Mouse (Mus musculus): ENCODE data around the gene Gm42878. TPM values are rescaled to one million over a fixed set of nuclear protein-coding genes. Genes with fewer than 3 reads are reported as not detected.
A peak's percentile ranks its signal among the peaks of the same experiment; 100 is the strongest.

Gene Gm42878
- polyA plus RNA-seq, 1 experiment from 2014 or later, result not detected

GRCm38 (mm10) chr5:121546530-121546895 is 1.2 kb upstream of the Gm42878 start:
- H3K27ac ChIP-seq, result peak overlapping the region; percentile 98
- WGBS, result 40% methylated on average over 6 of the region's 6 CpGs
- peak; percentile 15; the same call in 1 of the 2 replicates for ATAC-seq (replicated peaks)

DNA sequence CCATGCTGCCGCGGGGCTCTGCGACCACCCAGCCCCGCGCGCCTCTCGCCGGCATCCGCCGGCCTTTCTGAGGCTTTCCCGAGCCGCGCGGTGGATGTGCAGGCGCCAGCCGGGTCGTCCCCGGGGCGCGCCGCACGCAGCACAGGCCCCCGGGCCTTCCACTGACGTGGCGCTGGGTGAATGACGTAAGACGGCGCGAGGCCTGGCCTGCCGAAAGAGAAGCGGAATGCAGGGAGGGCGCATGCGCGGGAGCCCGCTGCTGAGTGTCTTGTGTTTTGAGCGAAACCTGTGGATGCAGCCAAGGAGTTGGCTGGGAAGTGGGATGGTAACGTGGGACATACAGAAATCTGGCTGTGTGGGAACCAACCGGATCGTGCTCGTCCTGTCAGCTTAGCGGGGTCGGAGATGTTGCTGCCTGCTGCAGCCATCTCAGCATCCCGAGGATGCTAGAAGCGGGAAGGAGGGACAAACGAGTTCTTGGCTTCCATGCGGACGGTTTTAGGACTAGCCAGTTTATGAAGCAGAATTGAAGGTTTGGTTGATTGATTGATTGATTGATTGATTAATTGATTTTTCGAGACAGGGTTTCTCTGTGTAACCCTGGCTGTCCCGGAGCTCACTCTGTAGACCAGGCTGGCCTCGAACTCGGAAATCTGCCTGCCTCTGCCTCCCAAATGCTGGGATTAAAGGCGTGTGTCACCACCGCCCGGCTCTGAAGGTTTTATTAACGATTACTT is 679 bp upstream of the Gm42878 start, which contains the start of gene Mapkapk5:
Gene Mapkapk5 (minus strand): TSS at position 113 of the 737 bp plus-strand sequence.
- ATAC-seq (replicated peaks), result peak; percentile 95
- Histone ChIP-seq H3K4me1 (peaks cover 38% of the 10 kb centered on the region), H3K9ac (peak within 1 kb of the TSS; percentile 92), H3K27ac (peak within 1 kb of the TSS; percentile 98), H3K4me3 (peak within 1 kb of the TSS; percentile 75), H3K4me2 (peak within 1 kb of the TSS; percentile 63), H3K27me3 (replicated peaks) (no peaks in the 10 kb centered on the region), H3K36me3 (replicated peaks) (no peaks in the 10 kb centered on the region), H3K9me3 (no peaks in the 10 kb centered on the region)
- 2% methylated on average over 51 of the region's 55 CpGs for WGBS

More at GRCm38 (mm10) chr5:121546530-121546895, 1.2 kb upstream of the Gm42878 start:
- Histone ChIP-seq H3K4me3 (peak overlapping the region; percentile 75), H3K9me3 (no peaks in the 10 kb centered on the region), H3K27me3 (replicated peaks) (no peaks in the 10 kb centered on the region), H3K4me1 (peaks cover 38% of the 10 kb centered on the region), H3K4me2 (peak overlapping the region; percentile 63), H3K9ac (peak overlapping the region; percentile 92), H3K36me3 (replicated peaks) (no peaks in the 10 kb centered on the region)

- Histone ChIP-seq H3K4me3 (no peak overlapping the region), H3K9me3 (no peaks in the 10 kb centered on the region), H3K4me1 (peaks cover 38% of the 10 kb centered on the region), H3K9ac (no peak overlapping the region), H3K4me2 (no peak overlapping the region), H3K36me3 (replicated peaks) (no peaks in the 10 kb centered on the region), H3K27me3 (replicated peaks) (no peaks in the 10 kb centered on the region), H3K27ac (no peak overlapping the region)
- no peak for ATAC-seq (replicated peaks)
- 79% methylated on average over 3 of the region's 3 CpGs for WGBS
These were observed 1.9 kb downstream of the Gm42878 start for GRCm38 (mm10) chr5:121543370-121543769.

DNA sequence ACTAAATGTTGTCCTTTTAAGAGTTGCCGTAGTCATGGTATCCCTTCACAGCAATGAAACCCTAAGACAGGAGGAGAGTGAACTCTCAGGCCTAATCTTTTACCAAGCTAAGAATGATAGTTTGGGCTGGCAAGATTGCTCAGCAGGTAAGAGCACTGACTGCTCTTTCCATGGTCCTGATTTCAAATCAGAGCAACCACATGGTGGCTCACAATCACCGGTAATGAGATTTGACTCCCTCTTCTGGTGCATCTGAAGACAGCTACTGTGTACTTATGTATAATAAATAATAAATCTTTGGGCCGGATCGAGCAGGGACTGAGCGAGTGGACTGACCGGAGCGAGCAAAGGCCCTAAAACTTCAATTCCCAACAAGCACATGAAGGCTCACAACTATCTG is 4.0 kb downstream of the Gm42878 start:
- H3K9me3 ChIP-seq, result no peaks in the 10 kb centered on the region
- no peak for ATAC-seq (replicated peaks)
- peaks cover under 1% of the 10 kb centered on the region; the same call in 1 of the 2 replicates for H3K36me3 ChIP-seq (replicated peaks)
- no peak overlapping the region for H3K27ac ChIP-seq
- no peaks in the 10 kb centered on the region for H3K27me3 ChIP-seq (replicated peaks)
- H3K4me2 ChIP-seq, result no peak overlapping the region
- H3K4me1 ChIP-seq, result peaks cover 29% of the 10 kb centered on the region
- 87% methylated on average over 7 of the region's 7 CpGs for WGBS
- H3K9ac ChIP-seq, result no peak overlapping the region
- no peak overlapping the region for H3K4me3 ChIP-seq

- Histone ChIP-seq H3K27ac (no peak overlapping the region), H3K27me3 (replicated peaks) (no peaks in the 10 kb centered on the region), H3K9me3 (no peaks in the 10 kb centered on the region), H3K36me3 (replicated peaks) (peaks cover 12% of the 10 kb centered on the region; the same call in 1 of the 2 replicates), H3K9ac (no peak overlapping the region), H3K4me1 (peaks cover 28% of the 10 kb centered on the region), H3K4me2 (no peak overlapping the region), H3K4me3 (no peak overlapping the region)
- no peak for ATAC-seq (replicated peaks)
- WGBS, result 90% methylated on average over 5 of the region's 5 CpGs
These were observed 5.2 kb downstream of the Gm42878 start for GRCm38 (mm10) chr5:121540066-121540465.

DNA sequence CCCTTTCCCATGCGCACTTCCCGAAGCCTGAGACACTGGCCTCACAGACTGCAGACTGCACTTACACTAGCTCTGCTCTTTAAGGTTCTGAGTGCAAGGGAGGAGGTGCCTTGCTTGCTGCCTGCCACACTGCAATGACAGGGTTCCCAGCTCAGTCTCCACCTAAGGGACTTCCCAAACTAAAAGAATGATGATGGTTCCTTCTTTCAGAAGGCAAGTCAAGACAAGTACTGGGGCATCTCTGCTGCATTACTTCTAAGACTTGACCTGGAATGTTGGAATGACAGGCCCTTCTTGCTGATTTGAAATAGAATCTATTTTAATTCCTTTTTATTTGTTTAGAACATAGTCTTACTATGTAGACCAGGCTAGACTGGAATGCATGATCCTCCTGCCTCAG is 7.7 kb downstream of the Gm42878 start:
- H3K4me2 ChIP-seq, result no peak overlapping the region
- no peak overlapping the region for H3K9ac ChIP-seq
- no peaks in the 10 kb centered on the region for H3K27me3 ChIP-seq (replicated peaks)
- no peaks in the 10 kb centered on the region for H3K9me3 ChIP-seq
- H3K4me1 ChIP-seq, result peaks cover 6% of the 10 kb centered on the region
- ATAC-seq (replicated peaks), result no peak
- H3K27ac ChIP-seq, result no peak overlapping the region
- WGBS, result 79% methylated on average over 2 of the region's 2 CpGs
- no peak overlapping the region for H3K4me3 ChIP-seq
- H3K36me3 ChIP-seq (replicated peaks), result peaks cover 31% of the 10 kb centered on the region

- Histone ChIP-seq H3K4me2 (no peak overlapping the region), H3K4me3 (no peak overlapping the region), H3K4me1 (peaks cover under 1% of the 10 kb centered on the region), H3K9ac (no peak overlapping the region), H3K27ac (no peak overlapping the region), H3K27me3 (replicated peaks) (no peaks in the 10 kb centered on the region), H3K36me3 (replicated peaks) (peaks cover 37% of the 10 kb centered on the region), H3K9me3 (no peaks in the 10 kb centered on the region)
- 60% methylated on average over 7 of the region's 7 CpGs for WGBS
- ATAC-seq (replicated peaks), result no peak
These were observed 8.2 kb downstream of the Gm42878 start for GRCm38 (mm10) chr5:121536921-121537555.

GRCm38 (mm10) chr5:121535116-121535515 is 10.2 kb downstream of the Gm42878 start:
- Histone ChIP-seq H3K27ac (no peak overlapping the region), H3K4me2 (no peak overlapping the region), H3K9me3 (no peaks in the 10 kb centered on the region), H3K36me3 (replicated peaks) (peaks cover 48% of the 10 kb centered on the region), H3K9ac (no peak overlapping the region), H3K4me3 (no peak overlapping the region), H3K4me1 (no peaks in the 10 kb centered on the region; the same call in 1 of the 2 replicates), H3K27me3 (replicated peaks) (no peaks in the 10 kb centered on the region)
- no peak for ATAC-seq (replicated peaks)
- 93% methylated on average over 3 of the region's 3 CpGs for WGBS

GRCm38 (mm10) chr5:121534521-121534920 is 10.8 kb downstream of the Gm42878 start:
- 94% methylated on average over 5 of the region's 5 CpGs for WGBS
- no peak overlapping the region for H3K27ac ChIP-seq
- no peaks in the 10 kb centered on the region for H3K9me3 ChIP-seq
- no peak overlapping the region for H3K9ac ChIP-seq
- H3K36me3 ChIP-seq (replicated peaks), result peaks cover 48% of the 10 kb centered on the region
- H3K4me3 ChIP-seq, result no peak overlapping the region
- H3K4me2 ChIP-seq, result no peak overlapping the region
- no peaks in the 10 kb centered on the region for H3K27me3 ChIP-seq (replicated peaks)
- H3K4me1 ChIP-seq, result no peaks in the 10 kb centered on the region; the same call in 1 of the 2 replicates
- ATAC-seq (replicated peaks), result no peak

- 89% methylated on average over 8 of the region's 8 CpGs for WGBS
- Histone ChIP-seq H3K9ac (no peak overlapping the region), H3K36me3 (replicated peaks) (peaks cover 46% of the 10 kb centered on the region), H3K4me3 (no peak overlapping the region), H3K27ac (no peak overlapping the region), H3K27me3 (replicated peaks) (no peaks in the 10 kb centered on the region), H3K9me3 (no peaks in the 10 kb centered on the region), H3K4me2 (no peak overlapping the region), H3K4me1 (no peaks in the 10 kb centered on the region)
- no peak for ATAC-seq (replicated peaks)
These were observed 18.3 kb downstream of the Gm42878 start for GRCm38 (mm10) chr5:121526961-121527360.

DNA sequence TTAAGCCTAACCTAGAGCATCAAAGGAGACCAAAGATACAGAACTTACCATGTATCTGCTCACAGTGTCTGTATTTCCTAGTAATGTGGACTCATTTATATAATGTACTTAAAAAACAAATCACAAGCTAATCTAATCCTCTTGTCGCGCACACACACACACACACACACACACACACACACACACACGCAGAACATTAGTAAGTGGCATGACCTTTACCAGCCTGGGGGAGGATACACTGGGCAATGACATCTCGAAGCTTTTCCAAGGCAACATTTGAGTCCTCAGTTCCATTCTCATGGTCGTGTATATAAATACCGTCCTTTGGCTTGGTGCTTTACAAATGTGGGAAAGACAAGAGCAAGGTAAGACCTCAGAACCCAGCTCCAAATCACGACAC is 18.8 kb downstream of the Gm42878 start:
- Histone ChIP-seq H3K4me3 (no peak overlapping the region), H3K4me1 (no peaks in the 10 kb centered on the region), H3K4me2 (no peak overlapping the region), H3K9me3 (no peaks in the 10 kb centered on the region), H3K27me3 (replicated peaks) (no peaks in the 10 kb centered on the region), H3K36me3 (replicated peaks) (peaks cover 43% of the 10 kb centered on the region), H3K27ac (no peak overlapping the region), H3K9ac (no peak overlapping the region)
- 91% methylated on average over 7 of the region's 7 CpGs for WGBS
- ATAC-seq (replicated peaks), result no peak

GRCm38 (mm10) chr5:121525774-121526450 is 19.4 kb downstream of the Gm42878 start:
- ATAC-seq (replicated peaks), result no peak
- H3K4me3 ChIP-seq, result no peak overlapping the region
- no peaks in the 10 kb centered on the region for H3K4me1 ChIP-seq
- no peak overlapping the region for H3K27ac ChIP-seq
- no peak overlapping the region for H3K9ac ChIP-seq
- H3K36me3 ChIP-seq (replicated peaks), result peaks cover 43% of the 10 kb centered on the region
- no peak overlapping the region for H3K4me2 ChIP-seq
- no peaks in the 10 kb centered on the region for H3K27me3 ChIP-seq (replicated peaks)
- WGBS, result 85% methylated on average over 14 of the region's 14 CpGs
- H3K9me3 ChIP-seq, result no peaks in the 10 kb centered on the region

Measured in midbrain, embryonic 15.5 days (tissue).